Mouse (Mus musculus) spleen, adult 2 months (tissue): ENCODE data around the gene Dab2ip. TPM values are rescaled to one million over a fixed set of nuclear protein-coding genes. Genes with fewer than 3 reads are reported as not detected.

Experiments
- DNase-seq, 2 experiments: peaks; one replicate each; pipeline versions ENCODE4 v3.0.0 to v3.0.0-alpha.2; 2012 to 2021; ENCODE audit warnings: low spot score in 2 of 2, low read depth in 1 of 2
- H3K27ac ChIP-seq: fragments of 200-500 bp; 2 replicates; pipeline ENCODE4 v1.5.1; 2012; ENCODE audit warnings: low read length, inconsistent platforms; ENCODE audit not compliant: insufficient read depth
- H3K27me3 ChIP-seq: fragments of 200-500 bp; 2 replicates; pipeline ENCODE4 v1.6.1; 2012; ENCODE audit warnings: mild to moderate bottlenecking, moderate library complexity, low read length, inconsistent platforms; ENCODE audit not compliant: control insufficient read depth, insufficient read depth
- H3K36me3 ChIP-seq: fragments of 200-500 bp; 2 replicates; pipeline ENCODE4 v1.6.1; 2012; ENCODE audit warnings: mild to moderate bottlenecking, low read length, inconsistent platforms; ENCODE audit not compliant: control insufficient read depth, insufficient read depth
- H3K4me1 ChIP-seq: fragments of 200-500 bp; 2 replicates; pipeline ENCODE4 v1.6.1; 2011; ENCODE audit warnings: inconsistent platforms; ENCODE audit not compliant: control insufficient read depth, insufficient read depth, insufficient read length
- H3K4me3 ChIP-seq: fragments of 200-500 bp; 2 replicates; pipeline ENCODE4 v1.5.1; 2011; ENCODE audit warnings: mild to moderate bottlenecking, inconsistent platforms; ENCODE audit not compliant: insufficient read depth, insufficient read length; ENCODE audit errors: extremely low read depth
- CTCF ChIP-seq: fragments of 200-500 bp; IDR thresholded peaks from 2 replicates; pipeline ENCODE4 v1.5.1; 2011; ENCODE audit warnings: mild to moderate bottlenecking, inconsistent platforms; ENCODE audit not compliant: insufficient read depth, insufficient read length, insufficient replicate concordance; ENCODE audit errors: extremely low read depth
- POLR2A ChIP-seq: fragments of 200-500 bp; IDR thresholded peaks from 2 replicates; pipeline ENCODE4 v1.6.1; 2011; ENCODE audit warnings: low read depth, low read length, inconsistent platforms
- WGBS: fragments of 180-500 bp; shearing (Covaris S2); methylation state at CpG from one replicate; pipeline ENCODE4 v1.1.7; 2018; 5-methylcytosine and 5-hydroxymethylcytosine counted together
- polyA plus RNA-seq: library from polyadenylated mRNA; depleted of rRNA; stranded (reverse); fragments of >200 nt; gene quantifications from 2 replicates; pipeline ENCODE4 v1.2.3, GENCODE M21; 2012

The Dab2ip gene
- polyA plus RNA-seq, 1 experiment = 21.0 TPM

- no peaks in the 10 kb centered on the region for H3K4me1 ChIP-seq
- no peak overlapping the region for H3K4me3 ChIP-seq
- DNase-seq = no peak
- TF ChIP-seq POLR2A = no peak
- TF ChIP-seq CTCF = no peak
- H3K36me3 ChIP-seq = no peaks in the 10 kb centered on the region
- H3K27ac ChIP-seq = no peak overlapping the region
- no peaks in the 10 kb centered on the region for H3K27me3 ChIP-seq
- WGBS = 75% methylated on average over 5 of the region's 5 CpGs
Measured at GRCm38 (mm10) chr2:35556918-35557486, 1.1 kb upstream of the Dab2ip start.

- Histone ChIP-seq H3K4me3 (no peak overlapping the region), H3K36me3 (no peaks in the 10 kb centered on the region), H3K27ac (no peak overlapping the region), H3K27me3 (no peaks in the 10 kb centered on the region), H3K4me1 (no peaks in the 10 kb centered on the region)
- DNase-seq = no peak
- no peak for TF ChIP-seq CTCF
- TF ChIP-seq POLR2A = no peak
- 88% methylated on average over 4 of the region's 4 CpGs for WGBS
Measured at GRCm38 (mm10) chr2:35558826-35559550, 922 bp downstream of the Dab2ip start.

- no peaks in the 10 kb centered on the region for H3K36me3 ChIP-seq
- TF ChIP-seq CTCF = no peak
- no peak for TF ChIP-seq POLR2A
- H3K27me3 ChIP-seq = no peaks in the 10 kb centered on the region
- no peaks in the 10 kb centered on the region for H3K4me1 ChIP-seq
- no peak for DNase-seq
- H3K27ac ChIP-seq = no peak overlapping the region
- WGBS = 69% methylated on average over 2 of the region's 2 CpGs
- H3K4me3 ChIP-seq = no peak overlapping the region
Measured at GRCm38 (mm10) chr2:35559551-35559835, 1.4 kb downstream of the Dab2ip start.

- H3K4me1 ChIP-seq = no peaks in the 10 kb centered on the region
- no peak for TF ChIP-seq POLR2A
- no peak for TF ChIP-seq CTCF
- H3K4me3 ChIP-seq = no peak overlapping the region
- no peak for DNase-seq
- H3K36me3 ChIP-seq = no peaks in the 10 kb centered on the region
- WGBS = 87% methylated on average over 4 of the region's 4 CpGs
- no peaks in the 10 kb centered on the region for H3K27me3 ChIP-seq
- H3K27ac ChIP-seq = no peak overlapping the region
Measured at GRCm38 (mm10) chr2:35563722-35564121, 5.7 kb downstream of the Dab2ip start.

- H3K36me3 ChIP-seq = no peaks in the 10 kb centered on the region
- no peak overlapping the region for H3K27ac ChIP-seq
- TF ChIP-seq POLR2A (no peak), CTCF (no peak)
- H3K4me1 ChIP-seq = no peaks in the 10 kb centered on the region
- no peak overlapping the region for H3K4me3 ChIP-seq
- H3K27me3 ChIP-seq = no peaks in the 10 kb centered on the region
- no peak for DNase-seq
- WGBS = 86% methylated on average over 6 of the region's 6 CpGs
Measured at GRCm38 (mm10) chr2:35565051-35565836, 7.2 kb downstream of the Dab2ip start.

- Histone ChIP-seq H3K27ac (no peak overlapping the region), H3K36me3 (no peaks in the 10 kb centered on the region), H3K4me1 (no peaks in the 10 kb centered on the region), H3K4me3 (no peak overlapping the region), H3K27me3 (0 out of 2 replicates have a peak, but pooled peaks cover under 1% of the 10 kb centered on the region)
- no peak for TF ChIP-seq CTCF
- TF ChIP-seq POLR2A = no peak
- no peak for DNase-seq
- 69% methylated on average over 11 of the region's 11 CpGs for WGBS
Measured at GRCm38 (mm10) chr2:35566957-35567693, 9.1 kb downstream of the Dab2ip start.
